Mouse (Mus musculus): ENCODE measurements at regions not wholly inside any gene's neighbourhood (a gene's known extent, or its start where the extent isn't known, plus 50 kb on each side); places are given as distances from the start of the nearest gene placed in this dataset.
A peak's percentile ranks its signal among the peaks of the same experiment; 100 is the strongest.

- Histone ChIP-seq H3K4me1 (ENCODE audit: control insufficient read depth in 2 of 2, insufficient read depth in 2 of 2, low read length in 2 of 2) (peaks cover 7 to 10% of the 10 kb centered on the region in 2 experiments; a peak in 3 of 4 replicates), H3K4me3 (ENCODE audit: control insufficient read depth in 1 of 2, insufficient read depth in 1 of 2, low read depth in 1 of 2, low read length in 2 of 2) (no peak overlapping the region), H3K36me3 (ENCODE audit: control insufficient read depth, insufficient read depth, low read length) (no peaks in the 10 kb centered on the region), H3K4me2 (ENCODE audit: low read length) (peak overlapping the region; percentile 13; the same call in 1 of the 2 replicates), H3K27ac (replicated peaks in 1 of 2; ENCODE audit: control insufficient read depth in 1 of 2, insufficient read depth in 1 of 2, low read depth in 2 of 2, low read length in 2 of 2) (0 out of 4 replicates have a peak overlapping the region, but pooled peaks of 1 of the 2 experiments have one; percentile 19), H3K27me3 (ENCODE audit: control insufficient read depth, insufficient read depth, low read length) (0 out of 2 replicates have a peak, but pooled peaks cover 3% of the 10 kb centered on the region), H3K9me3 (ENCODE audit: control insufficient read depth, low read length) (no peaks in the 10 kb centered on the region), H3K9ac (ENCODE audit: low read length) (no peak overlapping the region)
- WGBS: 50% methylated on average over 12 of the region's 12 CpGs
- ATAC-seq (ENCODE audit: insufficient number of reproducible peaks, insufficient read depth, low FRiP score, low read depth): no peak
These were observed 161.0 kb downstream of the Hibadh start for GRCm38 (mm10) chr6:52479200-52479599.

- Histone ChIP-seq H3K9me3 (ENCODE audit: control insufficient read depth, low read length) (no peaks in the 10 kb centered on the region), H3K4me3 (ENCODE audit: control insufficient read depth in 1 of 2, insufficient read depth in 1 of 2, low read depth in 1 of 2, low read length in 2 of 2) (no peak overlapping the region), H3K36me3 (ENCODE audit: control insufficient read depth, insufficient read depth, low read length) (no peaks in the 10 kb centered on the region), H3K27me3 (ENCODE audit: control insufficient read depth, insufficient read depth, low read length) (no peaks in the 10 kb centered on the region), H3K4me1 (ENCODE audit: control insufficient read depth in 2 of 2, insufficient read depth in 2 of 2, low read length in 2 of 2) (peaks cover 10 to 13% of the 10 kb centered on the region in 2 experiments; a peak in 3 of 4 replicates), H3K27ac (replicated peaks in 1 of 2; ENCODE audit: control insufficient read depth in 1 of 2, insufficient read depth in 1 of 2, low read depth in 2 of 2, low read length in 2 of 2) (no peak overlapping the region), H3K9ac (ENCODE audit: low read length) (no peak overlapping the region), H3K4me2 (ENCODE audit: low read length) (no peak overlapping the region)
- no peak for ATAC-seq (ENCODE audit: insufficient number of reproducible peaks, insufficient read depth, low FRiP score, low read depth)
- WGBS: 74% methylated on average over 7 of the region's 7 CpGs
These were observed 158.2 kb downstream of the Hibadh start for GRCm38 (mm10) chr6:52481975-52482374.

- Histone ChIP-seq H3K9ac (ENCODE audit: low read length) (no peak overlapping the region), H3K36me3 (ENCODE audit: control insufficient read depth, insufficient read depth, low read length) (no peaks in the 10 kb centered on the region), H3K27ac (replicated peaks in 1 of 2; ENCODE audit: control insufficient read depth in 1 of 2, insufficient read depth in 1 of 2, low read depth in 2 of 2, low read length in 2 of 2) (peak overlapping the region; percentile 63 to 69), H3K9me3 (ENCODE audit: control insufficient read depth, low read length) (no peaks in the 10 kb centered on the region), H3K4me2 (ENCODE audit: low read length) (no peak overlapping the region), H3K4me3 (ENCODE audit: control insufficient read depth in 1 of 2, insufficient read depth in 1 of 2, low read depth in 1 of 2, low read length in 2 of 2) (no peak overlapping the region), H3K27me3 (ENCODE audit: control insufficient read depth, insufficient read depth, low read length) (no peaks in the 10 kb centered on the region), H3K4me1 (ENCODE audit: control insufficient read depth in 2 of 2, insufficient read depth in 2 of 2, low read length in 2 of 2) (peaks cover 4 to 8% of the 10 kb centered on the region in 2 experiments; a peak in 2 of 4 replicates)
- no peak for ATAC-seq (ENCODE audit: insufficient number of reproducible peaks, insufficient read depth, low FRiP score, low read depth)
- 59% methylated on average over 9 of the region's 9 CpGs for WGBS
These were observed 154.0 kb downstream of the Hibadh start for GRCm38 (mm10) chr6:52486146-52486545.

GRCm38 (mm10) chr6:52486655-52487054, 153.5 kb downstream of the Hibadh start:
- Histone ChIP-seq H3K4me1 (ENCODE audit: control insufficient read depth in 2 of 2, insufficient read depth in 2 of 2, low read length in 2 of 2) (peaks cover 4 to 8% of the 10 kb centered on the region in 2 experiments; a peak in 2 of 4 replicates), H3K4me3 (ENCODE audit: control insufficient read depth in 1 of 2, insufficient read depth in 1 of 2, low read depth in 1 of 2, low read length in 2 of 2) (no peak overlapping the region), H3K27me3 (ENCODE audit: control insufficient read depth, insufficient read depth, low read length) (no peaks in the 10 kb centered on the region), H3K36me3 (ENCODE audit: control insufficient read depth, insufficient read depth, low read length) (no peaks in the 10 kb centered on the region), H3K9me3 (ENCODE audit: control insufficient read depth, low read length) (no peaks in the 10 kb centered on the region), H3K27ac (replicated peaks in 1 of 2; ENCODE audit: control insufficient read depth in 1 of 2, insufficient read depth in 1 of 2, low read depth in 2 of 2, low read length in 2 of 2) (peak overlapping the region; percentile 63 to 69), H3K4me2 (ENCODE audit: low read length) (no peak overlapping the region), H3K9ac (ENCODE audit: low read length) (no peak overlapping the region)
- 42% methylated on average over 4 of the region's 4 CpGs for WGBS
- ATAC-seq (ENCODE audit: insufficient number of reproducible peaks, insufficient read depth, low FRiP score, low read depth): no peak

- no peaks in the 10 kb centered on the region for H3K27me3 ChIP-seq (ENCODE audit: control insufficient read depth, insufficient read depth, low read length)
- H3K9ac ChIP-seq (ENCODE audit: low read length): no peak overlapping the region
- ATAC-seq (ENCODE audit: insufficient number of reproducible peaks, insufficient read depth, low FRiP score, low read depth): no peak
- H3K27ac ChIP-seq (replicated peaks in 1 of 2; ENCODE audit: control insufficient read depth in 1 of 2, insufficient read depth in 1 of 2, low read depth in 2 of 2, low read length in 2 of 2): no peak overlapping the region
- H3K4me1 ChIP-seq (ENCODE audit: control insufficient read depth in 2 of 2, insufficient read depth in 2 of 2, low read length in 2 of 2): peaks cover 0 to 6% of the 10 kb centered on the region in 2 experiments; a peak in 2 of 4 replicates
- no peaks in the 10 kb centered on the region for H3K9me3 ChIP-seq (ENCODE audit: control insufficient read depth, low read length)
- H3K36me3 ChIP-seq (ENCODE audit: control insufficient read depth, insufficient read depth, low read length): no peaks in the 10 kb centered on the region
- H3K4me3 ChIP-seq (ENCODE audit: control insufficient read depth in 1 of 2, insufficient read depth in 1 of 2, low read depth in 1 of 2, low read length in 2 of 2): no peak overlapping the region
- H3K4me2 ChIP-seq (ENCODE audit: low read length): no peak overlapping the region
- 91% methylated on average over 5 of the region's 5 CpGs for WGBS
These were observed 152.3 kb downstream of the Hibadh start for GRCm38 (mm10) chr6:52487861-52488260.

- Histone ChIP-seq H3K9me3 (ENCODE audit: control insufficient read depth, low read length) (no peaks in the 10 kb centered on the region), H3K4me2 (ENCODE audit: low read length) (no peak overlapping the region), H3K4me3 (ENCODE audit: control insufficient read depth in 1 of 2, insufficient read depth in 1 of 2, low read depth in 1 of 2, low read length in 2 of 2) (no peak overlapping the region), H3K36me3 (ENCODE audit: control insufficient read depth, insufficient read depth, low read length) (no peaks in the 10 kb centered on the region), H3K27ac (replicated peaks in 1 of 2; ENCODE audit: control insufficient read depth in 1 of 2, insufficient read depth in 1 of 2, low read depth in 2 of 2, low read length in 2 of 2) (no peak overlapping the region), H3K27me3 (ENCODE audit: control insufficient read depth, insufficient read depth, low read length) (no peaks in the 10 kb centered on the region), H3K4me1 (ENCODE audit: control insufficient read depth in 2 of 2, insufficient read depth in 2 of 2, low read length in 2 of 2) (peaks cover 0 to 6% of the 10 kb centered on the region in 2 experiments; a peak in 2 of 4 replicates), H3K9ac (ENCODE audit: low read length) (no peak overlapping the region)
- no peak for ATAC-seq (ENCODE audit: insufficient number of reproducible peaks, insufficient read depth, low FRiP score, low read depth)
- 75% methylated on average over 14 of the region's 14 CpGs for WGBS
These were observed 149.9 kb downstream of the Hibadh start for GRCm38 (mm10) chr6:52490264-52490775.

GRCm38 (mm10) chr6:52495301-52495700, 144.9 kb downstream of the Hibadh start:
- no peak for ATAC-seq (ENCODE audit: insufficient number of reproducible peaks, insufficient read depth, low FRiP score, low read depth)
- H3K27ac ChIP-seq (replicated peaks in 1 of 2; ENCODE audit: control insufficient read depth in 1 of 2, insufficient read depth in 1 of 2, low read depth in 2 of 2, low read length in 2 of 2): no peak overlapping the region
- 73% methylated on average over 3 of the region's 3 CpGs for WGBS

GRCm38 (mm10) chr6:52495855-52496254, 144.3 kb downstream of the Hibadh start:
- ATAC-seq (ENCODE audit: insufficient number of reproducible peaks, insufficient read depth, low FRiP score, low read depth): no peak
- H3K9me3 ChIP-seq (ENCODE audit: control insufficient read depth, low read length): no peaks in the 10 kb centered on the region
- no peak overlapping the region for H3K9ac ChIP-seq (ENCODE audit: low read length)
- H3K36me3 ChIP-seq (ENCODE audit: control insufficient read depth, insufficient read depth, low read length): no peaks in the 10 kb centered on the region
- no peaks in the 10 kb centered on the region for H3K27me3 ChIP-seq (ENCODE audit: control insufficient read depth, insufficient read depth, low read length)
- no peak overlapping the region for H3K27ac ChIP-seq (replicated peaks in 1 of 2; ENCODE audit: control insufficient read depth in 1 of 2, insufficient read depth in 1 of 2, low read depth in 2 of 2, low read length in 2 of 2)
- WGBS: 50% methylated on average over 5 of the region's 5 CpGs
- H3K4me3 ChIP-seq (ENCODE audit: control insufficient read depth in 1 of 2, insufficient read depth in 1 of 2, low read depth in 1 of 2, low read length in 2 of 2): no peak overlapping the region
- no peaks in the 10 kb centered on the region for H3K4me1 ChIP-seq (ENCODE audit: control insufficient read depth in 2 of 2, insufficient read depth in 2 of 2, low read length in 2 of 2)
- no peak overlapping the region for H3K4me2 ChIP-seq (ENCODE audit: low read length)

More at GRCm38 (mm10) chr6:52495301-52495700, 144.9 kb downstream of the Hibadh start:
- Histone ChIP-seq H3K36me3 (ENCODE audit: control insufficient read depth, insufficient read depth, low read length) (no peaks in the 10 kb centered on the region), H3K9me3 (ENCODE audit: control insufficient read depth, low read length) (no peaks in the 10 kb centered on the region), H3K9ac (ENCODE audit: low read length) (no peak overlapping the region), H3K4me1 (ENCODE audit: control insufficient read depth in 2 of 2, insufficient read depth in 2 of 2, low read length in 2 of 2) (no peaks in the 10 kb centered on the region), H3K4me3 (ENCODE audit: control insufficient read depth in 1 of 2, insufficient read depth in 1 of 2, low read depth in 1 of 2, low read length in 2 of 2) (no peak overlapping the region), H3K4me2 (ENCODE audit: low read length) (no peak overlapping the region), H3K27me3 (ENCODE audit: control insufficient read depth, insufficient read depth, low read length) (no peaks in the 10 kb centered on the region)
